Mouse (Mus musculus) embryonic stem cell, embryonic (primary cell): ENCODE measurements around the gene Rap1b.
"Not testable (repeated sequence)": the region's sequence is repeated elsewhere in the genome, so short reads cannot be mapped to it uniquely, and the experiment has no call there.

Source experiments
- CTCF ChIA-PET, 4 experiments: fragments of 300-600 bp in 2 of 4; fragments of 350-600 bp in 2 of 4; sonication (Branson Sonifier 250); formaldehyde crosslinking; loops; one replicate each; lab custom pipeline; 2022; ENCODE audit warnings: inconsistent platforms in 2 of 4; lab: Charles Lee
- POLR2A ChIA-PET, 4 experiments: fragments of 300-600 bp in 2 of 4; fragments of 350-600 bp in 2 of 4; sonication (Branson Sonifier 250); formaldehyde crosslinking; loops; one replicate each; lab custom pipeline; 2022; ENCODE audit warnings: antibody characterized with exemption in 4 of 4, inconsistent platforms in 1 of 4; lab: Charles Lee

Rap1b gene

DNA sequence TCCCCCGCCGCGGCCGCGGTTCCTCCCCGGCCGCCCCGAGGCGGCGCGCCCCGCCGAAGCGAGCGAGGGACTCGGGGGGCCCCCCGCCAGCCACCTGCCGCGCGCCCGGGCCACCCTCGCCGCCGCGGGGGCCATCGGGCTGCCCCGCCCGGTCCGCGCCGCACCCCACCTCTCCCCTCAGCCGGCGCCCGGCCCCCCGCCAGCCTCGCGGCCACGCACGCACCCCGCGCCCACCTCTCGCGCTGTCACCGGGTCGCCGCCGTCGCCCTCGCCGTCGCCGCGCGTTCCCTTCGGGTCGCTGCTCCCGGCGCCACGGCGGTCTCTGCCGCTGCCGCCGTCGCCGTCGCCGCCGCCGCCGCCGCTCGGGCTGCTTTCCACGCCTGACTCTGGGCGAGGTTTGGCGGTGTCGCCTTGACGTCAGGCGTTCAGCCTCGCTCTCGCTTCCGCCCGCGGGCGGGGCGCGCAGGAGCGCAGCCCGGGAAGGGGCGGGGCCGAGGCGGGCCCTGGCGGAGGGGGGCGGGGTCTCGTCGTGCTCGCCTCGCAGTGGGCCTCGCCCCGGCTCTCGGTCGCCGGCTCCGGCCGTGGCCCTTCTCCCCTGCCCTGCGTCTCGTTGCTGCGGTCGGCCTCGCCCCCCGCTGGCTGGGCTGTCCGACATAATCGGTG is at the start of gene Rap1b:
Gene Rap1b, minus strand, starts transcription at position 439 of the 663 bp plus-strand sequence.
- POLR2A ChIA-PET: interaction anchor here in 3 of 4 experiments (0.6 to 7.3 kb wide), 20 partner anchors 8 to 199 kb away, joined by 3 to 53 read pairs (median 4); partner anchors contain the start of gene Nup107 (in 2 of the 3)

DNA sequence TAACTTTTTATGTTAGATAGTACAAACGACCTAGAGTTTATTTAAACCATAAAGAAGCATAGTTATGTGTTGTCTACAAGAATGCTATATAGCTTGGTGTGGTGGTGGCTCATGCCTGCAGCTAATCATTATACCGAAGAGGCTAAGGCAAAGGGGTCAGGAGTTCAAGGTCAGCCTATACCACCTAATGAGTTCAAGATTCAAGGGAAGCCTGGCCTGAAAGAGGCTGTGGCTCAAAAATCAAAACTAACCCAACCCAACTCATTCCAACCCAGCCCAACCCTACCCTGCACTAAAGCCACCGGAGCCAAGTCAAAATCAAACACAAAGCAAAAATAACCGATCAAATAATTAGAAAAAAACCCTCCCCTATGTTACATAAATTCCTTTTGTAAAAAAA is 49.4 kb upstream of the Rap1b start:
- POLR2A ChIA-PET: interaction anchor here in 3 of 4 experiments (0.6 to 3.2 kb wide), 6 partner anchors 10 to 116 kb away, joined by 3 to 14 read pairs (median 6); no protein-coding TSS in a partner anchor
- CTCF ChIA-PET: interaction anchor here in 1 of 4 experiments (0.6 kb wide), 1 partner anchor 168 kb away, joined by 5 read pairs; no protein-coding TSS in a partner anchor

More for the DNA sequence above, at the start of gene Rap1b:
- CTCF ChIA-PET: interaction anchor here in 1 of 4 experiments (0.6 kb wide), 1 partner anchor 70 kb away, joined by 4 read pairs; no protein-coding TSS in a partner anchor

DNA sequence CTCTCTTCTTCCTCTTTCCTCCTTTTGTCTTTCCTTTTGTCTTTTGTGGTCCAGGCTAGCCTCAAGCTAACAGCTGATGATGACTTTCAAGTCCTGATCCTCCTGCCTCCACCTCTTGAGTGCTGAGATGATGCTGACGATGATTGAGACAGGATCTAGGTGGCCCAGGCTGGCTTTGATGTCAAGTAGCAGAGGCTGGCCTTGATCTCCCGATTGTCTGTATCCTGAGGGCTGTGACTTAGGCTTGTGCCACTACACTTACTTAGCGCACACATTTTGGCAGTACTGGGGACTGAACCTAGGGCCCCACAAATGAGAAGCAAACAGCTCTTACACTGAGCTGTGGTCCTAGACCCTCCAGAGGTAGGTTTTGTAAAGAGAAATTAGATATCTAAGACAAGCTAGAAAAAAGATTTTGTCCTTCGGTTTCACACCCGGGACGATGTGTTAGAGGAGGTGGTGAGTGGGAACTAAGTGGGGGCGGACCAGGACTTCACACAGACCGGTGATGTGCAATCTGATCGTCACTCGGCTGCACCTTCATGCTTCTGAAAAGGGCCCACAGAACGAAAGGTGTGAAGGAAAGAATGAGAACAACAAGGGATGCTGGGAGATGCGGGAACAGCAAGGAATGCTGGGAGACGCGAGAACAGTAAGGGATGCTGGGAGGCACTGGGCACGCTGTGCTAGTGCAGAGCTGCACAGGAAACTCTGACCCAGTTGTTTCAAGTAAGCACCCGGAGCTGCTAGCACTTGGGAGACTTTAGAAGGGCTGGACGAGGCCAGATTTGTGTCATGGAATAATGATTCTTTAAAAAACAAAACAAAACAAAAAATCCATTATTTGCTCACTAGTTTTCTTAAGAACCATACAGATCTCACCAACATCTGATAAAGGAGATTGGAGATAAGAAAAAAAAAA is 48.5 kb upstream of the Rap1b start:
- CTCF ChIA-PET: no interaction called here
- POLR2A ChIA-PET: interaction anchor here in 2 of 4 experiments (0.5 to 3.2 kb wide), 3 partner anchors 11 to 88 kb away, joined by 6 to 14 read pairs (median 7); no protein-coding TSS in a partner anchor

DNA sequence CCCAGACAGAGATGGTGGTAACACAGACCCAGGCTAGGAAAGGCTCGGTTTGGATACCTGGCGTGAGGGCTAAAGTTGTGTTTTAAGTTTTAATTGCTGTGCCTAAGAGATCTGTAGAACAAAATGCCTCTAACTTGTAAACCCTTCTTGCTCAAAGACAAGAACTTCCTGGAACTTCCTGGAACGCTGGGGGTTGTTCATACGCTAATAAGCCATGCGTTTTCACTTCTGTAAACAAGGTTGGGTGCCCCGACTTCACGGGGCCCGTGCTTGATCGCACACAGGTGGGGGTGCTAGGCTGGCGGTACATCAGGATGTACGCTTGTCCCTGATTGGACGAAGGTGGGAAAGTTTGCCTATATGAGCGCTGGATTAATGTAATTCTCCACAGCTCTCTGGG is 47.3 kb upstream of the Rap1b start:
- POLR2A ChIA-PET, CTCF ChIA-PET: not testable (repeated sequence)

DNA sequence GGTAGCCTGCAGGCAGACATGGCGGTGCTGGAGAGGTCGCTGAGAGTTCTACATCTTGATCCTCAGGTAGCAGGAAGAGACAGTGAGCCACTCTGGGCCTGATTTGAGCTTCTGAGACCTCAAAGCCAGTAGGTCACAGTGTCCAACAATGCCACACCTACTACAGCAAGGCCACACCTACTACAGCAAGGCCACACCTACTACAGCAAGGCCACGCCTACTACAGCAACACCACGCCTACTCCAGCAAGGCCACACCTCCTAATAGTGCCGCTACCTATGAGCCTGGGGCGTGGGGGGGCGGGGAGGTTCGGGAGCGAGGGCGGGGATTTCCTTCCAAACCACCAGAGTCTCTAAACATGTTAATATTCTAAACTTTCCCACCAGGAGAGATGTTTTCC is 45.5 kb upstream of the Rap1b start:
- ChIA-PET CTCF (interaction anchor here in 3 of 4 experiments (0.5 to 1.0 kb wide), 4 partner anchors 38 to 186 kb away, joined by 4 to 7 read pairs (median 6); no protein-coding TSS in a partner anchor), POLR2A (interaction anchor here in 3 of 4 experiments (0.5 to 1.6 kb wide), 14 partner anchors 9 to 352 kb away, joined by 3 to 7 read pairs (median 4); partner anchors contain the start of genes Mdm1 (in 1 of the 3) and Nup107 (in 1 of the 3))

DNA sequence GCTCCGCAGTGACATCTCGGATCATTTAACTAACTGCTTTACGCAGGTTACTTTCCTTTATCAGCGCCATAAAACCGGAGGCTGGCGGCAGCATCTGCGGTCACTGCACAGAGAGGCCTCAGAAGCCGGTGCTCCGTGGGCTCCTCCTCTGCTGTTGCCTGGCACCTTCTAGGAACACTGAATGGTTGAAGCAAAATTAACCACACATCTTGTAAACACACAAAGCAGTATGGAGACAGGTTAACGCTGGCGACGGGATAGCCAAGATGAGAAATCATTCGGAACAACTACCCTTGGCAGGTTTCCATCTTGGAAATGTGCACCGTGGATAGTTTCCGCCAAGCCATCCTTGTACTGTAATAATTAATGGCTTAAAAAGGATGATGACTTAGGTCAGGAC is 43.0 kb upstream of the Rap1b start:
- ChIA-PET CTCF (no interaction called here), POLR2A (interaction anchor here in 1 of 4 experiments (1.6 kb wide), 1 partner anchor 12 kb away, joined by 4 read pairs; no protein-coding TSS in a partner anchor)

DNA sequence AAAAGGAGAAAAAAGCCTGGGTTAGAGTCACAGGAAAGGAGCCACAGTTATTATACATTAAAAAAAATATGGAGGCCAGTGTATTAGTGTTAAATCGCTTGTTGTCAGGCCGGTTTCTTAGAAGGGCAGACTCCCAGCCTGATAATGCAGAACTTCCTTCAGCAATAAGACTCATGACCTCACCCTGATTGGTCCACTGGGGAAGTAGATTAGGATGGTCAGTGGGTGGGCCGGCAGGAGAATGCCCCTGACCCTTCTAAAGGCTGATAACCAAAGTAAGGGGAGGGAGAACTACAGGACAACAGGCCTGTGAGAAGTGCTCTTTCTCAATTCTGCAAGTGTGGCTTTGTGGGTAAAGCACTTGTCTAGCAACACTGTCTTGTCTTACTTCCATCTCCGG is 39.5 kb upstream of the Rap1b start:
- POLR2A ChIA-PET: no interaction called here
- CTCF ChIA-PET: no interaction called here

DNA sequence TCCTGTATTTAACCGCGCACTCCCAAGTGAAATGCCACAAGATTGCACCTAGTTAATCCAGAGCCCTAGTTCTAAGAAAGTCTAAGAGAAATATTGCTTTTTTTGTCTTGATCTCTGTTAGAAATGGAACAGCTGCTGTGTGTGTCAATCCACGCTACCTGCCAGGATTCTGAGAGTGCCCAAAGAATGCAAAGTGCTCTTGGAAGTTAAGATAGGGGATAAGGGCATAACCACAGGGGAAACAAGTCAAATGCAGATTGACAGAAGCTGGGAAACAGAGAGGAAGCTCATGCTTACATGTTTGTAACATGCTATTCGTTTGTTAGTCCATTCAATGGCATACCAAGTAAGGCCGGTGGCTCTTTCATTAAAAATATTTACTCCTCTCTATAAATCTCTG is 38.9 kb upstream of the Rap1b start:
- CTCF ChIA-PET: no interaction called here
- POLR2A ChIA-PET: interaction anchor here in 1 of 4 experiments (1.1 to 1.2 kb wide), 2 partner anchors 18 to 69 kb away, joined by 3 read pairs; no protein-coding TSS in a partner anchor

DNA sequence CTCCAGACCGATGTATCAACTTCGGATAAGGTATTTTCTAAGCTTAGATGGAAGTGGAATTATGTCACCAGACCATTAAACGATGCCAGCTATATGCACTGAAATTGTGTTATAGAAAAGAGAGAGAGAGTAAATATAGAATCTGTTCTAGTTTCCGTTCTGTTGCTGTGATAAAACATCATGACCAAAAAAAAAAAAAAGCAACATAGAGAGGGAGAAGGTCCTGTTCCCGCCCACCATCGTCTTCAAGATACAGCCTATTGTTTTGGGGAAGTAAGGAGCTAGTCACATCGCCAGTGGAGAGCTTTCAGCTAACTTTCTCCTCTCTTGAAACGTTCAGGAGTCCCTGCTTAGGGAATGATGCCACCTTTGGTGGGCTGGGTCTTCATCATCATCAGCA is 37.6 kb upstream of the Rap1b start:
- CTCF ChIA-PET: interaction anchor here in 1 of 4 experiments (0.6 kb wide), 1 partner anchor 487 kb away, joined by 3 read pairs; no protein-coding TSS in a partner anchor
- POLR2A ChIA-PET: interaction anchor here (0.7 to 2.2 kb wide), 7 partner anchors 10 to 227 kb away, joined by 3 to 6 read pairs (median 5); no protein-coding TSS in a partner anchor

DNA sequence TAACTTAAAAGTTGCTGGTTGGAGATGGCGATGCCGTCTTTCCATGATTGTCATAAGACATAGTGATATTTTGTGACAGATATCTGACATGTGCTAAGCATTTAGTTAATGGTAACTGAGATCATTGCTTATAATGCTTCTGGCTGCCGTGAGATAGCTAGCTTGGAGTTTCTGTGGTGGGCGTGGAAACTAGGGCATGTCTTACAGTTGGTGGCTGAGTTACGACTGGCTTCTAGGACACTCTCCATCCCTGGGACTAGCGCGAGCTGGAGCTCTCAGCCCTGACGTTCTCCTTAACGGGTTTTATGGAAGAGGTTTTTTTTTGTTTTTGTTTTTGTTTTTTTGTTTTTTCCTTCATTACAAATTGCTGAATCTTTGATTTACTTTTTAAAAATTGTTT is 32.8 kb upstream of the Rap1b start:
- ChIA-PET CTCF (interaction anchor here in 1 of 4 experiments (0.7 kb wide), 1 partner anchor 216 kb away, joined by 7 read pairs; no protein-coding TSS in a partner anchor), POLR2A (interaction anchor here in 2 of 4 experiments (0.5 to 2.8 kb wide), 7 partner anchors 9 to 168 kb away, joined by 3 to 7 read pairs (median 3); partner anchors contain the start of gene Mdm2 (in 1 of the 2))

DNA sequence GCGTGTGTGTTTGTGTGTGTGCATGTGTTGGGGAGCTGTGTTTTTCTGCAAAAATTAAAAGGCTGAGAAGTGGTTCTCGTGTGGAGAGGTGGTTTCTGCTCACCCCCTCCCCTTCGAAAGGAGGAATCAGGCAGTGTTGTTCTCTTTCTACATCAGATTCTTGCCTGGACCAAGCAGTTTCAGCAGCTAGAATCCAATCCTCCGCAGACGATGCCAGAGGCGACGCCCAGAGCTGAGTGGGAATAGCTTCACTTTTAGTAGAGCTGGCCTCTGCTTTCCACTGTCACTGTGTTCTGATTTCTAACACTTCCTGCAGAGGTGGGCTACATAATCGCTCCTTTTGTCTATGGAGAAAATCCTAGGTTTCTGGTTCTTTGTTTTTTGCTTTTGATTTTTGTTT is 31.0 kb upstream of the Rap1b start:
- POLR2A ChIA-PET: interaction anchor here in 2 of 4 experiments (0.7 to 2.8 kb wide), 7 partner anchors 10 to 265 kb away, joined by 3 to 7 read pairs (median 3); partner anchors contain the start of gene Mdm1 (in 1 of the 2)
- CTCF ChIA-PET: no interaction called here

DNA sequence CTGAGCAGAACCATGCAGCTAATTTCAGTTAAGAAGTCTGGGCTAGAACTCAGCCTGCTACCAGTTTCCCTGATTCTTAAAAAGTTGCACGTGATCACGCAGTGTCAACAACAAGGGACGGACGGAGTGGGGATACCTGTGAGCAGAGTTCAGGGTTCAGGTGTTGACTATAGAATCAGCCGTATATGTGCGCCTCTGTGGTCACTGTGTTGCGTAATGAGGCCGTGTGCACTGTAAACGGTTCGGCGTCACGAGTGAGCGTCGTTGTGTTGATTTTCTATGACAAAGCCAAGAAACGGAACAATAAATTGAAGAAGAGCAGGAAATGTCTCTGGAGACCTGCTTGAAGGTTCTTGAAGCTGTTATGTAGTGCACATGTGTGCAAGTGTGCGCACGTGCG is 30.6 kb upstream of the Rap1b start:
- ChIA-PET CTCF (no interaction called here), POLR2A (interaction anchor here in 2 of 4 experiments (0.6 to 2.8 kb wide), 6 partner anchors 10 to 249 kb away, joined by 3 to 7 read pairs (median 4); no protein-coding TSS in a partner anchor)

DNA sequence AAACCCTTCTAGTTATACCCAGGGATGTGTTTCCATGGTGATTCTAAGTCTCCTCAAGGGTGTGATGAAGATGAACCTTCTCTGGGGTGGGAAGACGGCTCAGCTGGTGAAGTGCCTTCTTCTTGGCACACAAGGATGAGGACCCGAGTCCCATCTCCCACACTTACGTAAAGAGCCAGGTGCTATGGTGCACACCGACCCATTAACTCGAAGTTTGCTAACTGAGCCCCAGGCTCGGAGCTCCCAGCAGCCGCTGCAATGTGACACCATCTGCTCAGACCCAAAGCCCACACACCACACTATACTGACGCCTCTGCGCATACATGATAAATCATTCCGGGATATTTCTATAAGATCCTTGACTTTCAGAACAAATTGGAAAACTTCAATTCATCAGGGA is 29.1 kb upstream of the Rap1b start:
- POLR2A ChIA-PET: no interaction called here

DNA sequence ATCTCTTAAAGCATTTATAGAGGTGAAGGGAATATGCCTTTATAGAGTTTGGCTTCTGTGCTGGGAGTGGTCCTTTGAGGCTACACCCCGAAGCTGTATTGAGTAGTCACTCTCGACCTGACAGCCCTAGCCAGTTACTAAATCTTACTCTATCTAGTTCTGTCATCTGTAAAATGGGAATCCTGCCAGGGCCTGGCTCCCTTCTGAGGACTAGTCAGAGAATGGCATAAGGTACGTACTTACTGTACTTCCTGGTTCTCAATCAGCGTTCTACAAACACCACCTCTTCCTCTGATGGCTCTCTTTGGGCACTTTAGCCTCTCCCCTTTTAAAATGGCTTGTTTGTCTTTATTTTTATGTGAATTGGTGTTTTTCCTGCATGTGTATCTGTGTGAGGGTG is 28.1 kb upstream of the Rap1b start:
- CTCF ChIA-PET: interaction anchor here in 1 of 4 experiments (0.5 kb wide), 1 partner anchor 282 kb away, joined by 5 read pairs; no protein-coding TSS in a partner anchor

More for the DNA sequence above, 29.1 kb upstream of the Rap1b start:
- CTCF ChIA-PET: no interaction called here

DNA sequence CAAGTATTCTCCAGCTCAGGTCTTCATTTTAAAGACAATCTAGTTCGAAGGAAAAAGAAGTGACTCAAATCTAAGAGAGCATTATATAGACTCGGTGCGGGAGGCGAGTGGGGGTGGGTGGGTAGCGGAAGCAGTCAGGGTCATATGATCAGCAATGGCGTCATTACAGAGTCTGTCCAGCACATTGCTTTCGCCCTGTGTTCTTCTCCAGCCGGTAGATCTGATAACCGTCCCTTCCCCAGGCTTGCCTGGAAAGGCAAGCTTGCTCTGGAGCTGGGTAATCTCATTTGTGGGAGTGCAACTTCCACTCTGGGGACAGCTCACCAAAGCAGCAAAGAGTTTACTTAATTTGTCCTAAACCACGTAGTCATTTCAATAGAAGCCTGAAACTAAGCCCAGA is 26.6 kb upstream of the Rap1b start:
- CTCF ChIA-PET: interaction anchor here in 1 of 4 experiments (1.3 kb wide), 1 partner anchor 10 kb away, joined by 3 read pairs; no protein-coding TSS in a partner anchor
- POLR2A ChIA-PET: interaction anchor here in 3 of 4 experiments (0.6 to 1.6 kb wide), 7 partner anchors 10 to 1331 kb away, joined by 3 to 5 read pairs (median 3); partner anchors contain the start of gene Nup107 (in 1 of the 3)

More for the DNA sequence above, 28.1 kb upstream of the Rap1b start:
- POLR2A ChIA-PET: interaction anchor here in 3 of 4 experiments (0.7 to 1.2 kb wide), 3 partner anchors 10 to 72 kb away, joined by 3 to 4 read pairs (median 3); no protein-coding TSS in a partner anchor

DNA sequence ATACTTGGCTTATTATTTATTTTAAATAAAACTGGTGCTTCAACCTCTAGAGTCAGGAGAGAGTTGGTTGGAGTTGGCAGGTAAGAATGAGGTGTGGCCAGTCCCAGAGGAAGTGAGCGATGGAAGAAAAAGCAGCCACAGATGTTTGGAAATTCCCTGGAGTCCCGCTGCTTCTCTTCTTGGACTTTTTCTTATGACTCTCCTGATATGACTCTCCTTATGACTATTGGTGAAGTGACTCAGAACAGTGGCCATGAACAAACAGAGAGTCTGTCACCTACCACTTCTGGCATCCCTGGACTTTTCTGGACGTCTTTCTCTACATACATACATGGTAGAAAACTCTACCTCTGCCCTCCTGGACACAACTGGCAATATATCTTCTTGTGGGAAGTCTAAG is 21.5 kb upstream of the Rap1b start:
- CTCF ChIA-PET: interaction anchor here in 1 of 4 experiments (1.1 kb wide), 1 partner anchor 15 kb away, joined by 5 read pairs; no protein-coding TSS in a partner anchor
- POLR2A ChIA-PET: interaction anchor here in 2 of 4 experiments (0.6 to 1.6 kb wide), 6 partner anchors 11 to 1972 kb away, joined by 3 to 14 read pairs (median 5); partner anchors contain the start of gene Rap1b (in 1 of the 2)

DNA sequence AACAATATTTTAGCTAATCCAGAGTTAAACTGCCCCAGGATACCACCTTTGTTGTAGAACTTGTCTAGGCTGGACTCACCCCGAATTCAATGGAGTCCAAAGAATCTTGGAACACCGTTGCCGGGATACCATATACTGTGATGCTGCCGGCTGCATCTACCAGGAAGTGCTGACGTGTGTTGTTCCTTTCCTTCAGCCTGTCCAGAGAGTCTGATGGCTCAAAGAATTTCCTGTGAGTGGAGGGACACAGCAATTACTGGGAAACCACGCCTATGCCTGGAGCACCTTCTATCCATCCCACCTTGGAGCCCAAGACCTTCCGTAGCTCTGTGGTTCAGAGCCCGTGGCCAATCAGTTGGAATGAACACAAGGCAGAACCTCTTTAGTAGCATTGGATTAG is 20.8 kb upstream of the Rap1b start:
- ChIA-PET POLR2A (interaction anchor here in 3 of 4 experiments (0.6 to 1.6 kb wide), 10 partner anchors 9 to 1972 kb away, joined by 3 to 14 read pairs (median 4); partner anchors contain the start of genes Nup107 (in 1 of the 3) and Rap1b (in 1 of the 3)), CTCF (interaction anchor here in 2 of 4 experiments (0.6 to 1.1 kb wide), 2 partner anchors 14 to 145 kb away, joined by 4 to 5 read pairs; no protein-coding TSS in a partner anchor)
